Mouse (Mus musculus) heart, postnatal 14 days (tissue): ENCODE data around the gene Hcfc2. TPM values are rescaled to one million over a fixed set of nuclear protein-coding genes. Genes with fewer than 3 reads are reported as not detected.

Experiments used
- total RNA-seq, 2 experiments: library from RNA; stranded (reverse); gene quantifications; 2 replicates each; pipeline ENCODE4 v1.2.3; 2021

Hcfc2 gene
- total RNA-seq, 2 experiments from 2014 or later, result 32.9 to 33.8 TPM

Other genes starting within 250 kb of the Hcfc2 start
- gene Gm1553, start 203.5 kb upstream of the Hcfc2 start, total RNA-seq, result not detected
- gene 1190007I07Rik, start 72.9 kb upstream of the Hcfc2 start, total RNA-seq, result 10 to 100 TPM; 20.5 to 25.0 TPM
- 10 to 100 TPM; 22.9 to 23.8 TPM for gene Tdg, start 66.3 kb upstream of the Hcfc2 start, total RNA-seq
- gene Glt8d2, start 5.5 kb upstream of the Hcfc2 start, total RNA-seq, result 1 to 10 TPM; 3.0 to 4.7 TPM
- 10 to 100 TPM; 14.6 to 15.2 TPM for gene Nfyb, start 68.0 kb downstream of the Hcfc2 start, total RNA-seq
- 10 to 100 TPM; 41.5 to 43.9 TPM for gene Txnrd1, start 137.8 kb downstream of the Hcfc2 start, total RNA-seq
- 1 to 10 TPM; 1.1 to 1.3 TPM for gene Eid3, start 170.5 kb downstream of the Hcfc2 start, total RNA-seq